Mouse (Mus musculus) cerebellum, postnatal 36 days (tissue): ENCODE measurements around the gene Fam221b.

Experiments used
- DNase-seq, 2 experiments: peaks; one replicate each; pipeline ENCODE4 v3.0.0; 2021 to 2022; ENCODE audit warnings: mixed read lengths in 2 of 2

Gene Fam221b

GRCm38 (mm10) chr4:43668782-43669427 is at the start of gene Fam221b, which contains the start of gene Tmem8b:
Fam221b (minus strand) TSS chr4:43669145.
Tmem8b (plus strand) TSS chr4:43668971.
- peak; percentile 92 to 93 for DNase-seq

- DNase-seq, result no peak
Measured at GRCm38 (mm10) chr4:43713652-43714219, 44.8 kb upstream of the Fam221b start.

- peak; percentile 92 for DNase-seq
Measured at GRCm38 (mm10) chr4:43711821-43712220, 42.9 kb upstream of the Fam221b start.

- DNase-seq, result no peak
Measured at GRCm38 (mm10) chr4:43709869-43710268, 40.9 kb upstream of the Fam221b start, which contains the start of gene Olfr71. Olfr71 (minus strand) TSS chr4:43710255.

GRCm38 (mm10) chr4:43705991-43706390 is 37.0 kb upstream of the Fam221b start:
- DNase-seq, result no peak

GRCm38 (mm10) chr4:43703851-43704250 is 34.9 kb upstream of the Fam221b start:
- DNase-seq, result no peak

- no peak for DNase-seq
Measured at GRCm38 (mm10) chr4:43703439-43703838, 34.5 kb upstream of the Fam221b start.

- DNase-seq, result no peak
Measured at GRCm38 (mm10) chr4:43700707-43701106, 31.8 kb upstream of the Fam221b start, which contains the start of gene Olfr70. Olfr70 (minus strand) TSS chr4:43700807.

- peak; percentile 56 to 65 for DNase-seq
Measured at GRCm38 (mm10) chr4:43696561-43696960, 27.6 kb upstream of the Fam221b start.

GRCm38 (mm10) chr4:43695249-43695671 is 26.3 kb upstream of the Fam221b start:
- no peak for DNase-seq

GRCm38 (mm10) chr4:43694439-43695248 is 25.7 kb upstream of the Fam221b start:
- no peak for DNase-seq

GRCm38 (mm10) chr4:43693806-43694241 is 24.9 kb upstream of the Fam221b start:
- no peak for DNase-seq

- no peak for DNase-seq
Measured at GRCm38 (mm10) chr4:43691026-43691425, 22.1 kb upstream of the Fam221b start.

- no peak for DNase-seq
Measured at GRCm38 (mm10) chr4:43690021-43690420, 21.1 kb upstream of the Fam221b start.

- DNase-seq, result no peak
Measured at GRCm38 (mm10) chr4:43679416-43680043, 10.6 kb upstream of the Fam221b start.

- no peak for DNase-seq
Measured at GRCm38 (mm10) chr4:43678541-43678940, 9.6 kb upstream of the Fam221b start.

GRCm38 (mm10) chr4:43675608-43676007 is 6.7 kb upstream of the Fam221b start:
- DNase-seq, result no peak

GRCm38 (mm10) chr4:43674974-43675373 is 6.0 kb upstream of the Fam221b start:
- DNase-seq, result no peak

GRCm38 (mm10) chr4:43673703-43674102 is 4.8 kb upstream of the Fam221b start:
- DNase-seq, result no peak

- DNase-seq, result peak; percentile 92 to 96
Measured at GRCm38 (mm10) chr4:43672070-43672469, 3.1 kb upstream of the Fam221b start.

- DNase-seq, result peak; percentile 75 to 77
Measured at GRCm38 (mm10) chr4:43669428-43669794, 466 bp upstream of the Fam221b start.

GRCm38 (mm10) chr4:43666412-43666811 is 2.5 kb downstream of the Fam221b start:
- DNase-seq, result no peak

- DNase-seq, result no peak
Measured at GRCm38 (mm10) chr4:43657146-43657545, 11.8 kb downstream of the Fam221b start.
